Mouse (Mus musculus): ENCODE data around the gene Hmga1. TPM values are rescaled to one million over a fixed set of nuclear protein-coding genes. Genes with fewer than 3 reads are reported as not detected.
A peak's percentile ranks its signal among the peaks of the same experiment; 100 is the strongest.

Hmga1 gene
- polyA plus RNA-seq, 1 experiment: not detected

DNA sequence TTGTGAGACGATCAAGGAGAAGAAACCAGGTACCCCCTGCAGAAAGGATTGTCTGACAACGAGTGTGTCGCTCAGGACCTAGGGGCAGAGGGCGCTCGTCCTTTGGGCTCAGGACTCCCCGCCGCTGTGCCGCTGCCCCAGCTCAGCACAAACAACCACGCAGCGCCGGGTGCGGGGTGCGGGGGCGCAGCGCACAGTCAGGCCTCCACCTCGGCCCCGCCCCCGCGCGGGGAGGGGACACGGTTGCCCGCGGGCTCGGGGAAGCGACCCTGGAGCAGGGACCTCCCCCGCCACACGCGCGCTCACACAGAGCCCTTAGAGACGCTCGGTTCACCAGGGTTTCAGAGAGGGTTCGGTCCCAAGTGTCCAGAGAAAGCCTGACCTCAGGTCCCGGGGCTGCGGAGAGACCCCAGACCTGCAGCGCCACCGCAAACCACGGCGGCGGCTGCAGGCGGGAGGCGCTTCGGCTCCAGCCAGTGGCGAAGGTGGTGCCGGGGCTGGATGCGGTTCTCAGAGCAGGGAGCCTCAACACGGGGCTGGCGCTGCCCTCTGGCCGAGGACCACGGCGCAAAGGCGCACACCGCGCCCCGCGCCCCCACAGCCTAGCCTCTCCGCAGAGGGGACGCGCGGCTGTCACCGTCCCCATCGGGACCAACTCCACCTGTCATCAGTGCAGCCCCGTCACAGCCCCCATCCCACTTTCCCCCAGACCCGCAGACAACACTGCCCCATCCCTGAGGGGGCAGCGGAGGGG is 44.3 kb upstream of the Hmga1 start:
- 2% methylated on average over 64 of the region's 64 CpGs for WGBS
- Histone ChIP-seq H3K27ac (ENCODE audit: insufficient read depth, low read depth, low read length) (peak overlapping the region; percentile 91), H3K4me3 (ENCODE audit: insufficient read depth, low read depth, low read length) (peak overlapping the region; percentile 68), H3K4me1 (ENCODE audit: control insufficient read depth, insufficient read depth, low read length) (peaks cover 61% of the 10 kb centered on the region)
- TF ChIP-seq CTCF (IDR thresholded peaks at IDR 0.05; ENCODE audit: insufficient read depth, low read depth, low read length) (no peak), POLR2A (IDR thresholded peaks at IDR 0.05; ENCODE audit: insufficient read depth, low read depth, low read length) (peak; percentile 47; the same call in 1 of the 2 replicates)

GRCm38 (mm10) chr17:27512619-27513161 is 43.6 kb upstream of the Hmga1 start:
- WGBS: 2% methylated on average over 78 of the region's 78 CpGs
- H3K27ac ChIP-seq (ENCODE audit: insufficient read depth, low read depth, low read length): peak overlapping the region; percentile 91

DNA sequence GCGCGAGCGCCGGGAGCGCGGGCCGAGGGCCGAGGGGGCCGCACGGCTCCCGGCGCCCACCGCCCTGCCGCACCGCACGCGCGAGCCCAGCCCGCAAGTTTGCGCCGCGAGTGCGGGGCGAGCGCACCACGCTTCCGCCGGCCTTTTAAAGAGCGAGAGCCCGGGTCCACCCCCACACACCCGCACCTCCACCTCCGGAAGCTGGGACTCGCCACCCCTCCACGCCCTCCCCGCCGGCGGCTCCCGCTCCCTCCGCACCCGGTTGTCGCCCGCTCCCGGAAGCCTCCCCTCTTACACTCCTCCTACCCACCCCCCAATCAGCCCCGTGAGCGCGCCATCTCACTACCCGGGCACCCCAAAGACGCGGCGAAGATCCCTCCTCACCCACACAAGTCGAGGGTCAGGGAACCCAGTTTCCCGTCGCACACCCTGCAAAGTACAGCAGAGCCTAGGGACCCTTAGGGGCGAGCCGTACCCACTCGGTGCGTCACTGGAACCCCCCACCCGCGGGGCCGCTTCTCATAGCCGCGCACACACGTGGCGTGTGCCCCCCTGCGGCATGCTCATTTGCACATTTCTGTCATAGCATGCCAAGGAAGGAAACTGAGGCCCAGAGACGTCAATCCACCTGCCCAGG is 42.9 kb upstream of the Hmga1 start:
- peak overlapping the region; percentile 68 for H3K4me3 ChIP-seq (ENCODE audit: insufficient read depth, low read depth, low read length)
- H3K4me1 ChIP-seq (ENCODE audit: control insufficient read depth, insufficient read depth, low read length): peaks cover 58% of the 10 kb centered on the region
- TF ChIP-seq POLR2A (IDR thresholded peaks at IDR 0.05; ENCODE audit: insufficient read depth, low read depth, low read length) (peak; percentile 62), CTCF (IDR thresholded peaks at IDR 0.05; ENCODE audit: insufficient read depth, low read depth, low read length) (no peak)
- peak overlapping the region; percentile 91; the same call in 1 of the 2 replicates for H3K27ac ChIP-seq (ENCODE audit: insufficient read depth, low read depth, low read length)
- WGBS: 2% methylated on average over 60 of the region's 66 CpGs

More at GRCm38 (mm10) chr17:27512619-27513161, 43.6 kb upstream of the Hmga1 start:
- TF ChIP-seq CTCF (IDR thresholded peaks at IDR 0.05; ENCODE audit: insufficient read depth, low read depth, low read length): no peak
- no peak for TF ChIP-seq POLR2A (IDR thresholded peaks at IDR 0.05; ENCODE audit: insufficient read depth, low read depth, low read length)
- peaks cover 58% of the 10 kb centered on the region for H3K4me1 ChIP-seq (ENCODE audit: control insufficient read depth, insufficient read depth, low read length)
- peak overlapping the region; percentile 68 for H3K4me3 ChIP-seq (ENCODE audit: insufficient read depth, low read depth, low read length)

- Histone ChIP-seq H3K4me3 (ENCODE audit: insufficient read depth, low read depth, low read length) (peak overlapping the region; percentile 68), H3K27ac (ENCODE audit: insufficient read depth, low read depth, low read length) (0 out of 2 replicates have a peak overlapping the region, but pooled peaks have one; percentile 0), H3K4me1 (ENCODE audit: control insufficient read depth, insufficient read depth, low read length) (peaks cover 56% of the 10 kb centered on the region)
- TF ChIP-seq CTCF (IDR thresholded peaks at IDR 0.05; ENCODE audit: insufficient read depth, low read depth, low read length): peak; percentile 24; the same call in 1 of the 2 replicates
- TF ChIP-seq POLR2A (IDR thresholded peaks at IDR 0.05; ENCODE audit: insufficient read depth, low read depth, low read length): no peak
- WGBS: 38% methylated on average over 27 of the region's 27 CpGs
Measured at GRCm38 (mm10) chr17:27513916-27514762, 42.2 kb upstream of the Hmga1 start.

GRCm38 (mm10) chr17:27518296-27518695 is 38.0 kb upstream of the Hmga1 start:
- H3K4me1 ChIP-seq (ENCODE audit: control insufficient read depth, insufficient read depth, low read length): peaks cover 42% of the 10 kb centered on the region
- 27% methylated on average over 9 of the region's 9 CpGs for WGBS
- TF ChIP-seq POLR2A (IDR thresholded peaks at IDR 0.05; ENCODE audit: insufficient read depth, low read depth, low read length): no peak
- peak; percentile 20; the same call in 1 of the 2 replicates for TF ChIP-seq CTCF (IDR thresholded peaks at IDR 0.05; ENCODE audit: insufficient read depth, low read depth, low read length)
- H3K4me3 ChIP-seq (ENCODE audit: insufficient read depth, low read depth, low read length): no peak overlapping the region
- H3K27ac ChIP-seq (ENCODE audit: insufficient read depth, low read depth, low read length): no peak overlapping the region

- no peak overlapping the region for H3K27ac ChIP-seq (ENCODE audit: insufficient read depth, low read depth, low read length)
- H3K4me1 ChIP-seq (ENCODE audit: control insufficient read depth, insufficient read depth, low read length): peaks cover 36% of the 10 kb centered on the region
- TF ChIP-seq CTCF (IDR thresholded peaks at IDR 0.05; ENCODE audit: insufficient read depth, low read depth, low read length) (no peak), POLR2A (IDR thresholded peaks at IDR 0.05; ENCODE audit: insufficient read depth, low read depth, low read length) (no peak)
- WGBS: 63% methylated on average over 15 of the region's 15 CpGs
- no peak overlapping the region for H3K4me3 ChIP-seq (ENCODE audit: insufficient read depth, low read depth, low read length)
Measured at GRCm38 (mm10) chr17:27518700-27519595, 37.3 kb upstream of the Hmga1 start.

DNA sequence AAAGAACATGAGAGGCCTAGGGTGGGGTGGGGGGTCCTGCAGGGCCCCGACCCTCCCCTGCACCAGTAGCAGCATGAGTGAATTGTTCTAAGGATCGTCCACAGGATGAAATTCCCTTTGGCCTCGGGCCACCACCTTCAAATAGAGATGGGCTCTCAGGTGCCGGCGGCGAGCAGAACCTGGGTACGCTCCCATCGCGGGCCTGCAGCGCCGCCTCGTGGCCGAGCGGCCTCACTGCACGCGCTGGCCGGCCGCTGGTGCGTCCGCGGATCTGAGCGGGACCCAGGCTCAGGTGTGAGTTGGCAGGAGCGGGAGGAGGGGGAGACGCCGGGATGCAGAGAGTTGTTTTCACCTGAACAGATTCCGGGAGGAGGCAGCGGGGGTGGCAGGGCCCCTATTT is 35.7 kb upstream of the Hmga1 start:
- peaks cover 22% of the 10 kb centered on the region for H3K4me1 ChIP-seq (ENCODE audit: control insufficient read depth, insufficient read depth, low read length)
- no peak overlapping the region for H3K4me3 ChIP-seq (ENCODE audit: insufficient read depth, low read depth, low read length)

More for the DNA sequence above, 35.7 kb upstream of the Hmga1 start:
- TF ChIP-seq POLR2A (IDR thresholded peaks at IDR 0.05; ENCODE audit: insufficient read depth, low read depth, low read length) (no peak), CTCF (IDR thresholded peaks at IDR 0.05; ENCODE audit: insufficient read depth, low read depth, low read length) (peak; percentile 99)
- no peak overlapping the region for H3K27ac ChIP-seq (ENCODE audit: insufficient read depth, low read depth, low read length)
- 1% methylated on average over 27 of the region's 27 CpGs for WGBS

Data from olfactory bulb, adult 2 months (tissue).